Mouse (Mus musculus) T-helper 17 cell (primary cell): Measurements from ENCODE around the gene Tmem44.
"Not testable (repeated sequence)": the region's sequence is repeated elsewhere in the genome, so short reads cannot be mapped to it uniquely, and the experiment has no call there.

Source experiments
- in situ Hi-C, 2 experiments: fragments of 300-600 bp; cut with MboI, MseI; formaldehyde crosslinking; loops; 1 replicate in 1 of 2; 2 replicates in 1 of 2; pipeline ENCODE4 v1.15.1; 2025; ENCODE audit warnings: high pct_unique_total_duplicates in 2 of 2

Tmem44 gene

GRCm38 (mm10) chr16:30500223-30500622 is 50.4 kb downstream of the Tmem44 start:
- in situ Hi-C loops: no loop called here

GRCm38 (mm10) chr16:30499126-30499857 is 51.4 kb downstream of the Tmem44 start:
- in situ Hi-C loops: no loop called here

GRCm38 (mm10) chr16:30497307-30497706 is 53.3 kb downstream of the Tmem44 start:
- in situ Hi-C loops: no loop called here

- in situ Hi-C loops: no loop called here
Observed at GRCm38 (mm10) chr16:30494883-30495282, 55.8 kb downstream of the Tmem44 start.

GRCm38 (mm10) chr16:30491742-30492141 is 58.9 kb downstream of the Tmem44 start:
- in situ Hi-C loops: no loop called here

- in situ Hi-C loops: no loop called here
Observed at GRCm38 (mm10) chr16:30490791-30491190, 59.9 kb downstream of the Tmem44 start.

GRCm38 (mm10) chr16:30490316-30490715 is 60.3 kb downstream of the Tmem44 start:
- in situ Hi-C loops: no loop called here

GRCm38 (mm10) chr16:30489662-30490061 is 61.0 kb downstream of the Tmem44 start:
- in situ Hi-C loops: no loop called here

- in situ Hi-C loops: no loop called here
Observed at GRCm38 (mm10) chr16:30486498-30486897, 64.1 kb downstream of the Tmem44 start.

- in situ Hi-C loops: loop anchor here in 1 of 2 experiments (10.0 kb wide), 1 partner anchor 523 kb away; no protein-coding TSS in a partner anchor
Observed at GRCm38 (mm10) chr16:30477791-30478190, 72.9 kb downstream of the Tmem44 start.

- in situ Hi-C loops: loop anchor here in 1 of 2 experiments (10.0 kb wide), 1 partner anchor 522 kb away; no protein-coding TSS in a partner anchor
Observed at GRCm38 (mm10) chr16:30477006-30477405, 73.6 kb downstream of the Tmem44 start.

- in situ Hi-C loops: loop anchor here in 1 of 2 experiments (10.0 kb wide), 1 partner anchor 521 kb away; no protein-coding TSS in a partner anchor
Observed at GRCm38 (mm10) chr16:30475633-30476461, 74.8 kb downstream of the Tmem44 start.

- in situ Hi-C loops: loop anchor here in 1 of 2 experiments (10.0 kb wide), 1 partner anchor 518 kb away; no protein-coding TSS in a partner anchor
Observed at GRCm38 (mm10) chr16:30472447-30472846, 78.2 kb downstream of the Tmem44 start.

- in situ Hi-C loops: loop anchor here in 1 of 2 experiments (10.0 kb wide), 1 partner anchor 517 kb away; no protein-coding TSS in a partner anchor
Observed at GRCm38 (mm10) chr16:30471912-30472311, 78.7 kb downstream of the Tmem44 start.

- in situ Hi-C loops: no loop called here
Observed at GRCm38 (mm10) chr16:30468944-30469343, 81.7 kb downstream of the Tmem44 start.

- in situ Hi-C loops: no loop called here
Observed at GRCm38 (mm10) chr16:30465680-30466298, 84.9 kb downstream of the Tmem44 start.

- in situ Hi-C loops: not testable (repeated sequence)
Observed at GRCm38 (mm10) chr16:30464742-30465141, 85.9 kb downstream of the Tmem44 start.
